Mouse (Mus musculus): ENCODE data around the gene Arl4a.
A peak's percentile ranks its signal among the peaks of the same experiment; 100 is the strongest.

Arl4a gene

DNA sequence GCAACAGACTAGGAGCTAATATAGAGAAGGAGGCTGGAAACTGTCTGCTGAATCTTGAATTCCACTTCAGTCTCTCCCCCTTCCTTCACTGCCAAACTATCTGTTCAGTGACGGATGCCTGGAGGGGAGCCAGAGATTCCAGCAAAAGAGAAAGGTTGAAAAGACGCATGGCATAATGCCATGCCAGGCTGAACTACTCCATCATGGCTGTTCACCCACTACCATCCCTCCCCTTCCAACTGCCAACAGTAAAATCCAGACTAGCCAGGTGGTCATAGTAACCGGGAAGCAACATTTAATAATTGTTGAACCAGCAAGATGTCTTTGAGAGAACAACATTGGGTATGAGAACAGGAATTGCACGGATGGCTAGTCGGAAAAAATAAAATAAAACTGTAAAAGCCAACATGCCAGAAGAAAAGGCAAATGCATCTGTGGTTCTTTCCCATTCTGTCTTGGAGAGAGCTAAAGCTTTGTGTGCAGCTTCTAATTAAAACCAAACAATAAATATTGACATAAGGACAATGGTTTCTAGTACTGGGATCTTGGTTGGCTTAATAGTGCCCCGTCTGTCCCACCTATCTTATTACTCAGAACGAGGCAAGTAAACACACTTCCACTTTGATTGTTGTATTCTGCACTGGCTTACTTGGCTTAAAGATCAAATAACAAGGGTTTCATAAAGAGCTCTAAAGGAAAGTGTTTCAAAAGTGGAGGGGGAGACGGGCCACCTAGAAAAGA lies 79.7 kb downstream of the Arl4a start:
- DNase-seq = peak; percentile 71

DNA sequence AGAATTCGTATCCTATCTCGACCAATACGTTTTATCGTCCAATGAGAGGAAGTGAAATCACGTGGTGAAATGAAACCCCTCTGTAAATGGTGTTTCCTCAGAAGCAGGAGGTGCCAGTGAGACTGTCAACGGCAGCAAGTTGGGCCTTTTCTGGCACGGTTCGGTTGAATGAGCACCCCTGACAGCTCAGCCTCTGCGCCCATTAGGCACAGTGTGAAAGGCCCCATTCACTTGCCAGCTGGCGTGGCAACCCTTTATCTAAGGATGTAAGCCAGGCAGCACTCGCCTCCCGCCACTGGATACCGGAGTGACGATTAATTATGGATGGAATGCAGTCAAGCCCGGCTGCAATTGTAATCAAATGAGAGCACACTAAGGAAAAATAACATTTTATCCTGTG lies 81.4 kb downstream of the Arl4a start:
- peak; percentile 92 for DNase-seq
